Mouse (Mus musculus): ENCODE results near the gene Olfr1417.
A peak's percentile ranks its signal among the peaks of the same experiment; 100 is the strongest.

- TF ChIP-seq MAX (IDR thresholded peaks at IDR 0.05; ENCODE audit: low read length): no peak
- no peak for TF ChIP-seq ELF1 (IDR thresholded peaks at IDR 0.05; ENCODE audit: low read depth, low read length)
- TF ChIP-seq CTCF (IDR thresholded peaks at IDR 0.05 in 2 of 3, conservative IDR thresholded peaks at IDR 0.05 in 1 of 3; ENCODE audit: control insufficient read depth in 1 of 3, insufficient read depth in 1 of 3, low read depth in 2 of 3, low read length in 3 of 3, poor library complexity in 1 of 3, severe bottlenecking in 1 of 3): peak in 2 of 3 experiments; percentile 12 to 42; a peak in 2 of 6 replicates
- TF ChIP-seq E2F4 (IDR thresholded peaks at IDR 0.05; ENCODE audit: borderline replicate concordance, low read depth, low read length): no peak
- no peak for TF ChIP-seq TAL1 (IDR thresholded peaks at IDR 0.05; ENCODE audit: low read length)
- TF ChIP-seq POLR2A (IDR thresholded peaks at IDR 0.05; ENCODE audit: control insufficient read depth in 1 of 2, insufficient read depth in 1 of 2, low read depth in 1 of 2, low read length in 2 of 2, poor library complexity in 1 of 2): no peak
- no peak for TF ChIP-seq GATA1 (IDR thresholded peaks at IDR 0.05; ENCODE audit: low read depth, low read length)
- TF ChIP-seq TCF12 (IDR thresholded peaks at IDR 0.05; ENCODE audit: low read depth, low read length): no peak
- TF ChIP-seq CHD1 (IDR thresholded peaks at IDR 0.05; ENCODE audit: low read depth, low read length): no peak
These were observed 38.3 kb downstream of the Olfr1417 start for GRCm38 (mm10) chr19:11800531-11801315.
